Mouse (Mus musculus): Measurements from ENCODE around the gene Anapc2.

The Anapc2 gene

GRCm38 (mm10) chr2:25267746-25268309 lies 4.5 kb upstream of the Anapc2 start:
- no peak for DNase-seq (ENCODE audit: low read depth)

GRCm38 (mm10) chr2:25272515-25272914 lies 237 bp downstream of the Anapc2 start:
- no peak for DNase-seq (ENCODE audit: low read depth)

GRCm38 (mm10) chr2:25273010-25273409 lies 732 bp downstream of the Anapc2 start:
- DNase-seq (ENCODE audit: low read depth), result no peak

GRCm38 (mm10) chr2:25278928-25279882 lies 6.9 kb downstream of the Anapc2 start:
- DNase-seq (ENCODE audit: low read depth), result peak; percentile 88

- no peak for DNase-seq (ENCODE audit: low read depth)
Measured at GRCm38 (mm10) chr2:25285551-25285950, 13.3 kb downstream of the Anapc2 start.

GRCm38 (mm10) chr2:25286314-25286713 lies 14.0 kb downstream of the Anapc2 start:
- DNase-seq (ENCODE audit: low read depth), result no peak

- no peak for DNase-seq (ENCODE audit: low read depth)
Measured at GRCm38 (mm10) chr2:25286837-25287636, 14.8 kb downstream of the Anapc2 start.

- no peak for DNase-seq (ENCODE audit: low read depth)
Measured at GRCm38 (mm10) chr2:25287927-25288649, 15.8 kb downstream of the Anapc2 start, which contains the start of gene Tmem210. Gene Tmem210 (plus strand): TSS chr2:25288145.

GRCm38 (mm10) chr2:25288734-25289345 lies 16.6 kb downstream of the Anapc2 start:
- DNase-seq (ENCODE audit: low read depth), result no peak

GRCm38 (mm10) chr2:25289651-25290050 lies 17.4 kb downstream of the Anapc2 start, which contains the start of gene Lrrc26:
Gene Lrrc26 (plus strand): TSS chr2:25289915.
- DNase-seq (ENCODE audit: low read depth), result no peak

- DNase-seq (ENCODE audit: low read depth), result no peak
Measured at GRCm38 (mm10) chr2:25290101-25290815, 18.0 kb downstream of the Anapc2 start.

- DNase-seq (ENCODE audit: low read depth), result no peak
Measured at GRCm38 (mm10) chr2:25290816-25291130, 18.5 kb downstream of the Anapc2 start.

- DNase-seq (ENCODE audit: low read depth), result no peak
Measured at GRCm38 (mm10) chr2:25291184-25292053, 19.1 kb downstream of the Anapc2 start.

GRCm38 (mm10) chr2:25292054-25292544 lies 19.8 kb downstream of the Anapc2 start:
- no peak for DNase-seq (ENCODE audit: low read depth)

GRCm38 (mm10) chr2:25292856-25293255 lies 20.6 kb downstream of the Anapc2 start:
- peak; percentile 82 for DNase-seq (ENCODE audit: low read depth)

- DNase-seq (ENCODE audit: low read depth), result no peak
Measured at GRCm38 (mm10) chr2:25293706-25294105, 21.4 kb downstream of the Anapc2 start.

GRCm38 (mm10) chr2:25297093-25297492 lies 24.8 kb downstream of the Anapc2 start:
- no peak for DNase-seq (ENCODE audit: low read depth)

GRCm38 (mm10) chr2:25298046-25298445 lies 25.8 kb downstream of the Anapc2 start:
- no peak for DNase-seq (ENCODE audit: low read depth)

GRCm38 (mm10) chr2:25303452-25303851 lies 31.2 kb downstream of the Anapc2 start:
- no peak for DNase-seq (ENCODE audit: low read depth)

Measured in naive thymus-derived CD4-positive, alpha-beta T cell, adult 2 months (primary cell).